Mouse (Mus musculus): ENCODE measurements around the gene Pmel. TPM values are rescaled to one million over a fixed set of nuclear protein-coding genes. Genes with fewer than 3 reads are reported as not detected.

Pmel gene
- total and polyA plus RNA-seq, 3 experiments = 5.3 to 9.4 (median 7.1) TPM

GRCm38 (mm10) chr10:128715559-128716537, 11.9 kb downstream of the Pmel start:
- Histone ChIP-seq H3K36me3 (replicated peaks in 1 of 2; ENCODE audit: control insufficient read depth in 1 of 2, insufficient read depth in 1 of 2, low read length in 1 of 2) (peaks cover 7 to 21% of the 10 kb centered on the region in 2 experiments), H3K79me2 (replicated peaks; ENCODE audit: control insufficient read depth, extremely low read depth, insufficient read depth, poor library complexity, severe bottlenecking) (no peaks in the 10 kb centered on the region), H3K27me3 (replicated peaks) (no peaks in the 10 kb centered on the region), H3K4me1 (ENCODE audit: control insufficient read depth in 1 of 2, insufficient read depth in 2 of 2) (peaks cover 11 to 24% of the 10 kb centered on the region in 2 experiments), H3K9ac (ENCODE audit: insufficient read depth, low read depth) (peak overlapping the region; percentile 61), H3K9me3 (replicated peaks; ENCODE audit: low read length) (no peaks in the 10 kb centered on the region), H3K4me3 (replicated peaks in 1 of 3; ENCODE audit: low read depth in 2 of 3, low read length in 2 of 3, poor library complexity in 1 of 3) (peak overlapping the region; percentile 7 to 37 (median 37)), H3K4me2 (ENCODE audit: insufficient read depth, low read depth, poor library complexity, severe bottlenecking) (peak overlapping the region; percentile 63), H3K27ac (ENCODE audit: insufficient read depth, low read depth) (no peak overlapping the region)
- peak; percentile 82 for DNase-seq (ENCODE audit: extremely low read depth)
- dilution Hi-C loops (cut with MboI; ENCODE audit: extremely low pct_ligation_motif_present, extremely low pct_unique_long_range_greater_than_20kb, low sequenced_read_pairs) = no loop called here
- TF ChIP-seq POLR2A (IDR thresholded peaks at IDR 0.05; ENCODE audit: low read depth, low read length) (peak; percentile 80), NELFE (IDR thresholded peaks at IDR 0.05; ENCODE audit: low read depth, low read length) (peak; percentile 59; the same call in 1 of the 2 replicates), NRF1 (IDR thresholded peaks at IDR 0.05; ENCODE audit: low read depth, low read length) (no peak), IRF4 (IDR thresholded peaks at IDR 0.05; ENCODE audit: low read depth, low read length) (no peak), POLR2AphosphoS2 (IDR thresholded peaks at IDR 0.05; ENCODE audit: low read depth, low read length) (no peak; the same call in 1 of the 2 replicates), TCF12 (IDR thresholded peaks at IDR 0.05; ENCODE audit: low read depth, low read length) (peak; percentile 31; the same call in 1 of the 2 replicates), SMC3 (IDR thresholded peaks at IDR 0.05; ENCODE audit: low read depth, low read length) (no peak), RAD21 (IDR thresholded peaks at IDR 0.05; ENCODE audit: low read depth, low read length) (no peak), ZMIZ1 (IDR thresholded peaks at IDR 0.05; ENCODE audit: low read depth, low read length) (peak; percentile 56), ZKSCAN1 (IDR thresholded peaks at IDR 0.05; ENCODE audit: borderline replicate concordance, low read depth, low read length) (no peak), HCFC1 (IDR thresholded peaks at IDR 0.05; ENCODE audit: low read depth, low read length) (0 out of 2 replicates have a peak, but pooled peaks have one; percentile 26), CHD2 (IDR thresholded peaks at IDR 0.05; ENCODE audit: low read length) (0 out of 2 replicates have a peak, but pooled peaks have one; percentile 38), ZNF384 (IDR thresholded peaks at IDR 0.05; ENCODE audit: low read depth, low read length) (no peak), MYC (IDR thresholded peaks at IDR 0.05; ENCODE audit: low read depth, low read length) (no peak), GABPA (IDR thresholded peaks at IDR 0.05; ENCODE audit: insufficient replicate concordance, low read depth, low read length) (no peak), MXI1 (IDR thresholded peaks at IDR 0.05; ENCODE audit: low read depth, low read length) (0 out of 2 replicates have a peak, but pooled peaks have one; percentile 22), USF1 (IDR thresholded peaks at IDR 0.05; ENCODE audit: low read depth, low read length) (no peak), KAT2A (IDR thresholded peaks at IDR 0.05; ENCODE audit: insufficient replicate concordance, low read length) (no peak), MAX (IDR thresholded peaks at IDR 0.05; ENCODE audit: low read length) (0 out of 2 replicates have a peak, but pooled peaks have one; percentile 21), E2F4 (IDR thresholded peaks at IDR 0.05; ENCODE audit: insufficient replicate concordance, low read depth, low read length) (no peak), ZC3H11A (IDR thresholded peaks at IDR 0.05; ENCODE audit: low read depth, low read length) (no peak), UBTF (IDR thresholded peaks at IDR 0.05; ENCODE audit: low read depth, low read length) (no peak), MAFK (IDR thresholded peaks at IDR 0.05; ENCODE audit: insufficient replicate concordance, low read length) (0 out of 2 replicates have a peak, but pooled peaks have one; percentile 15), USF2 (conservative IDR thresholded peaks at IDR 0.05; ENCODE audit: low read depth, low read length) (no peak), MEF2A (IDR thresholded peaks at IDR 0.05; ENCODE audit: borderline replicate concordance, low read depth, low read length) (no peak), EP300 (IDR thresholded peaks at IDR 0.05; ENCODE audit: low read length) (0 out of 2 replicates have a peak, but pooled peaks have one; percentile 30), BHLHE40 (IDR thresholded peaks at IDR 0.05; ENCODE audit: low read depth, low read length) (no peak), CTCF (conservative IDR thresholded peaks at IDR 0.05 in 1 of 2, IDR thresholded peaks at IDR 0.05 in 1 of 2; ENCODE audit: low read depth in 2 of 2, low read length in 2 of 2) (no peak), SIN3A (IDR thresholded peaks at IDR 0.05; ENCODE audit: low read length) (peak; percentile 66; the same call in 1 of the 2 replicates), MAZ (IDR thresholded peaks at IDR 0.05; ENCODE audit: low read depth, low read length) (peak; percentile 60; the same call in 1 of the 2 replicates), CHD1 (IDR thresholded peaks at IDR 0.05; ENCODE audit: low read depth, low read length) (no peak), ETS1 (conservative IDR thresholded peaks at IDR 0.05; ENCODE audit: low read depth, low read length) (no peak), ELF1 (IDR thresholded peaks at IDR 0.05; ENCODE audit: low read depth, low read length) (peak; percentile 82), TBP (conservative IDR thresholded peaks at IDR 0.05; ENCODE audit: low read depth, low read length) (0 out of 2 replicates have a peak, but pooled peaks have one; percentile 59), PAX5 (IDR thresholded peaks at IDR 0.05; ENCODE audit: low read length) (no peak)
- in situ Hi-C loops (cut with MboI; ENCODE audit: low pct_ligation_motif_present, low pct_unique_long_range_greater_than_20kb, low sequenced_read_pairs) = no loop called here
